In genomic region chr8:74891030-74891429, GRCm38 (mm10) we compare ENCODE assay signal across 18 mouse cellular contexts. TPM values are rescaled to one million over a fixed set of nuclear protein-coding genes. Genes with fewer than 3 reads are reported as not detected.
DNase-seq lines count a peak whose midpoint lies in the region; ATAC-seq and TF ChIP-seq lines count a peak whose summit lies in the region.
"Had no signal": no experiment of that assay in that cellular context is flagged by ENCODE, and none has a peak within 500 bp of the region (broad histone marks: within the 10 kb centered on the region; RNA-seq: fewer than 3 reads in every experiment).

No protein-coding gene starts in this region.

- no peak overlapping the region for H3K4me3 ChIP-seq in liver, embryonic 11.5 days (ENCODE audit: low read depth, low read length)
- H3K4me3 ChIP-seq in intestine, postnatal 0 days (ENCODE audit: low read depth, low read length): no peak overlapping the region
- H3K4me3 ChIP-seq: midbrain, embryonic 10.5 days; myocyte had no signal

- WGBS in liver, embryonic 11.5 days: 72% methylated on average over 5 of the region's 5 CpGs
- WGBS in intestine, postnatal 0 days: 73% methylated on average over 5 of the region's 5 CpGs

- peak; percentile 51 for DNase-seq in layer of hippocampus, adult 11-12 months (ENCODE audit: low spot score)
- DNase-seq in layer of hippocampus, postnatal 25 days (ENCODE audit: extremely low spot score in 1 of 2, low spot score in 1 of 2): no peak
- DNase-seq in cerebellum, adult 9-11 months: peak; percentile 32
- DNase-seq in layer of hippocampus, adult 18-20 months (ENCODE audit: low spot score in 2 of 2): peak; percentile 57 to 72
- DNase-seq in right cerebral cortex, postnatal 25 days: peak; percentile 44
- no peak for DNase-seq in liver, embryonic 11.5 days (ENCODE audit: low spot score)
- DNase-seq: heart, adult 18-20 months; kidney, adult 18-20 months; liver; spleen, adult 18-20 months had no signal

- no peaks in the 10 kb centered on the region for H3K27me3 ChIP-seq in liver, embryonic 11.5 days (replicated peaks; ENCODE audit: control insufficient read depth, insufficient read depth, low read length)
- no peaks in the 10 kb centered on the region for H3K27me3 ChIP-seq in intestine, postnatal 0 days (replicated peaks; ENCODE audit: control insufficient read depth, insufficient read depth, low read length)

- no peak overlapping the region for H3K9ac ChIP-seq in liver, embryonic 11.5 days (ENCODE audit: low read depth, low read length)
- H3K9ac ChIP-seq in intestine, postnatal 0 days (ENCODE audit: low read depth, low read length): no peak overlapping the region

- H3K4me1 ChIP-seq in liver, embryonic 11.5 days (replicated peaks; ENCODE audit: control insufficient read depth, insufficient read depth, low read length): no peaks in the 10 kb centered on the region
- no peaks in the 10 kb centered on the region for H3K4me1 ChIP-seq in intestine, postnatal 0 days (replicated peaks; ENCODE audit: control insufficient read depth, insufficient read depth, low read length)
- H3K4me1 ChIP-seq: midbrain, embryonic 10.5 days had no signal

- ATAC-seq in liver, embryonic 11.5 days (replicated peaks; ENCODE audit: low FRiP score): no peak
- no peak for ATAC-seq in intestine, postnatal 0 days

- no peak for TF ChIP-seq CTCF in intestine, postnatal 0 days (IDR thresholded peaks at IDR 0.05; ENCODE audit: low read depth)

- no peaks in the 10 kb centered on the region for H3K9me3 ChIP-seq in liver, embryonic 11.5 days (ENCODE audit: control insufficient read depth, low read length)
- no peaks in the 10 kb centered on the region for H3K9me3 ChIP-seq in intestine, postnatal 0 days (ENCODE audit: control insufficient read depth)
- H3K9me3 ChIP-seq: midbrain, embryonic 10.5 days had no signal

- no peak overlapping the region for H3K27ac ChIP-seq in liver, embryonic 11.5 days (ENCODE audit: low read depth, low read length)
- H3K27ac ChIP-seq in intestine, postnatal 0 days (ENCODE audit: low read depth, low read length): no peak overlapping the region
- H3K27ac ChIP-seq: midbrain, embryonic 10.5 days; stomach, postnatal 0 days had no signal

- no peak overlapping the region for H3K4me2 ChIP-seq in liver, embryonic 11.5 days
- no peak overlapping the region for H3K4me2 ChIP-seq in intestine, postnatal 0 days (replicated peaks; ENCODE audit: low read depth)

- H3K36me3 ChIP-seq in liver, embryonic 11.5 days (ENCODE audit: control insufficient read depth, insufficient read depth, low read length): no peaks in the 10 kb centered on the region
- H3K36me3 ChIP-seq in intestine, postnatal 0 days (ENCODE audit: control insufficient read depth, insufficient read depth): peaks cover 23% of the 10 kb centered on the region
- H3K36me3 ChIP-seq: midbrain, embryonic 10.5 days had no signal

RNA-seq across cellular contexts. Expression of gene Isx, which starts 18.1 kb away (rescaled TPM):
- total RNA-seq in layer of hippocampus, postnatal 25 days (2021): not detected
- not detected for total RNA-seq in layer of hippocampus, adult 18-20 months (2021)
- polyA plus RNA-seq in liver, embryonic 11.5 days (2014; fragmentation: Nextera tagmentation; extraction: Ambion mirVana): 0.18 and 0.23 TPM in 2 replicates
- 69.9 and 77.0 TPM in 2 replicates for polyA plus RNA-seq in intestine, postnatal 0 days (2015; fragmentation: Nextera tagmentation; extraction: Ambion mirVana)
- total RNA-seq: adrenal gland, adult 18-20 months; heart, adult 18-20 months; hematopoietic stem cell, adult 5-6 weeks had no signal
- polyA plus RNA-seq: embryonic facial prominence, embryonic 11.5 days; lung, embryonic 16.5 days; midbrain, embryonic 10.5 days had no signal

Comparison
In these comparisons a context has a peak if more than half of its experiments do, and no peak if none do; other contexts are left out.
1. DNase-seq: peak in layer of hippocampus, adult 11-12 months (single experiment), cerebellum, adult 9-11 months (single experiment), layer of hippocampus, adult 18-20 months (2 of 2) and right cerebral cortex, postnatal 25 days (single experiment); none in layer of hippocampus, postnatal 25 days (0 of 2) and liver, embryonic 11.5 days (single experiment).